Mouse (Mus musculus) liver, embryonic 14.5 days (tissue): ENCODE data around the gene Unc13a. TPM values are rescaled to one million over a fixed set of nuclear protein-coding genes. Genes with fewer than 3 reads are reported as not detected.

ENCODE experiments used
- ATAC-seq: fragments of 200-750 bp; cut with Nextera tagmentation; 2 replicates; pipeline ENCODE4 v1.8.0; 2017; ENCODE audit warnings: moderate number of reproducible peaks, mild to moderate bottlenecking, moderate library complexity; ENCODE audit not compliant: insufficient read depth
- DNase-seq, 3 experiments: peaks; one replicate each; pipeline ENCODE4 v3.0.0-alpha.2; 2012 to 2013; ENCODE audit warnings: low read depth in 3 of 3, low spot score in 3 of 3
- H3K27ac ChIP-seq: fragments of 300-500 bp; sonication (generic); 2 replicates; pipeline ENCODE4 v1.5.1; 2014; ENCODE audit warnings: moderate library complexity, mild to moderate bottlenecking, control low read depth, inconsistent platforms
- H3K27me3 ChIP-seq: fragments of 300-500 bp; sonication (generic); 2 replicates; pipeline ENCODE4 v1.6.1; 2014; ENCODE audit warnings: mild to moderate bottlenecking, low read length, moderate library complexity; ENCODE audit not compliant: control insufficient read depth, insufficient read depth
- H3K36me3 ChIP-seq: fragments of 300-500 bp; sonication (generic); replicated peaks from 2 replicates; pipeline ENCODE4 v1.6.1; 2014; ENCODE audit warnings: low read depth; ENCODE audit not compliant: control insufficient read depth, insufficient read depth
- H3K4me1 ChIP-seq, 2 experiments: fragments of 200-500 bp in 1 of 2; fragments of 300-500 bp in 1 of 2; sonication (generic) in 1 of 2; replicated peaks; 2 replicates each; pipeline ENCODE4 v1.6.1; 2012 to 2014; ENCODE audit warnings: antibody characterized with exemption in 1 of 2, inconsistent platforms in 1 of 2, low read length in 1 of 2; ENCODE audit not compliant: control insufficient read depth in 2 of 2, insufficient read depth in 2 of 2
- H3K4me2 ChIP-seq: fragments of 300-500 bp; sonication (generic); 2 replicates; pipeline ENCODE4 v1.6.1; 2014; ENCODE audit warnings: low read depth, mild to moderate bottlenecking, control low read depth, moderate library complexity
- H3K4me3 ChIP-seq, 2 experiments: fragments of 200-500 bp in 1 of 2; fragments of 300-500 bp in 1 of 2; sonication (generic) in 1 of 2; 2 replicates each; pipeline ENCODE4 v1.5.1; 2012 to 2014; ENCODE audit warnings: low read depth in 2 of 2, low read length in 2 of 2, mild to moderate bottlenecking in 2 of 2, control low read depth in 1 of 2, inconsistent platforms in 1 of 2, moderate library complexity in 1 of 2; ENCODE audit not compliant: insufficient read depth in 1 of 2
- H3K9ac ChIP-seq: fragments of 300-500 bp; sonication (generic); replicated peaks from 2 replicates; pipeline ENCODE4 v1.6.1; 2014; ENCODE audit warnings: mild to moderate bottlenecking, control low read depth, moderate library complexity
- H3K9me3 ChIP-seq: fragments of 300-500 bp; sonication (generic); 2 replicates; pipeline ENCODE4 v1.6.1; 2016; ENCODE audit warnings: low read length, mixed read lengths; ENCODE audit not compliant: control insufficient read depth
- CTCF ChIP-seq: IDR thresholded peaks from 2 replicates; pipeline ENCODE4 v1.5.1; 2016; ENCODE audit warnings: antibody characterized with exemption, low read depth, control low read depth
- EP300 ChIP-seq: IDR thresholded peaks from 2 replicates; pipeline ENCODE4 v1.6.1; 2016; ENCODE audit warnings: antibody characterized with exemption, low read depth
- WGBS: fragments of 180-500 bp; shearing (Covaris S2); extraction: QIAGEN DNeasy Blood & Tissue Kit; methylation state at CpG from one replicate; pipeline ENCODE4 v1.1.7; 2014; ENCODE audit not compliant: insufficient replicate concordance; 5-methylcytosine and 5-hydroxymethylcytosine counted together
- polyA plus RNA-seq, 2 experiments: library from polyadenylated mRNA; depleted of rRNA in 1 of 2; stranded (reverse) in 1 of 2; unstranded in 1 of 2; fragments of >200 nt; fragmentation: Nextera tagmentation in 1 of 2; extraction: Ambion mirVana in 1 of 2; gene quantifications; 2 replicates each; pipeline versions ENCODE4 v1.2.1 to v1.2.3; 2012 to 2014

Unc13a gene
- polyA plus RNA-seq, 2 experiments: 0.13 to 0.34 TPM

DNA sequence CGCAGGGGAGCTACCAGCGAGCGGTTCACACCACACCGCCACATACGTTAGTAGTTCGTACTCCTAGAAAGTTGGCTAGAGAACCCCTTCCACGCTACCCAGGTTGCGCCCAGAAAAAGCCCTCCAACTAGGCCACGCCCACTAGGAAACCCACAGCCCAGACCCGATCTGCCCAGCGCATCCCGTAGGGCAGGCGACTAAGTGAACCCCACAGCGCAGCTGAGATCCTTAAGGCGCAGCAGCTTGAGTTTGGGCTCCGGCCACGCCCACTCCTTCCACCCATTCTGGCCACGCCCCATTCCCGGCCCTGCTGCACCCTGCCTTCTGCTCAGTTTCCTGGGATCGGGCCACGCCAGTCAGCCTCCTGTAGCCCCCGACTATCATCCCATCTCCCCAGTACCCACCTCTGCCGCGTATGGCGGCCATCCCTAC lies 41.8 kb downstream of the Unc13a start:
- no peaks in the 10 kb centered on the region for H3K36me3 ChIP-seq
- no peaks in the 10 kb centered on the region for H3K9me3 ChIP-seq
- peaks cover 27% of the 10 kb centered on the region for H3K27me3 ChIP-seq
- DNase-seq (no peak), ATAC-seq (peak; percentile 16; the same call in 1 of the 2 replicates)
- H3K9ac ChIP-seq: no peak overlapping the region; the same call in 1 of the 2 replicates
- H3K4me3 ChIP-seq: peak overlapping the region in 1 of 2 experiments; percentile 53; a peak in 2 of 4 replicates
- TF ChIP-seq CTCF (no peak), EP300 (no peak)
- 5% methylated on average over 25 of the region's 25 CpGs for WGBS
- H3K4me1 ChIP-seq: peaks cover 7 to 16% of the 10 kb centered on the region in 2 experiments
- H3K4me2 ChIP-seq: peak overlapping the region; percentile 80
- H3K27ac ChIP-seq: no peak overlapping the region

DNA sequence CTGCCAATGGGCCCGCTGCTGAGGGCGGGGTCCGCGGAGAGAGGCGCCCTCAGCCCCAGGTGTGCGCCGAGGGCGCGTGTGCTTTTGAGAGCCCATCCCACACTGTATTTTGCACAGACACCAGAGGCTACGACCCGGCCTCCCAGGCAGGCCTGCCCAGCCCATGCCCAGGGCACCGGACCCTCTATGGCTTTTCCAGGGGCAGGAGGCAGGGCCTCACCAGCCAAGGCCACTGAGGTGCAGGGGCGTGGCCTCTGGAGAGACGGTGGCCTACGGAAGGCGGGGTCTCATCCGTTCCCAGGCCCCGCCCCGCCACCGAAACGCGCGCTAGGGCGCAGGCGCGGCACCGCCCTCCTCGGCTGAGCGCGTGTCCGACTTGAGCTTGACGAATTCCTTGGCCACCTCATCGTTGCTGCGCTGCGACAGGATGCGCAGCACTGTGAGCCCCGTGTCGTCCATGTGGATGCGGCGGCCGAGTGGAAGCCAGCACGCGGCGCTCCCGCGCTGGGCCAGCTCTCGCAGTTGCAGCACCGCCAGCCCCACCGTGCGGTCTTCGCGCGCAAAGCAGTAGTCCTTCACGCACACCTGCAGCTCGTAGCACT lies 42.4 kb downstream of the Unc13a start:
- Histone ChIP-seq H3K27me3 (peaks cover 26% of the 10 kb centered on the region), H3K4me3 (peak overlapping the region; percentile 40 to 53), H3K27ac (no peak overlapping the region), H3K9ac (peak overlapping the region; percentile 34), H3K4me1 (peaks cover 7 to 14% of the 10 kb centered on the region in 2 experiments), H3K4me2 (peak overlapping the region; percentile 80), H3K9me3 (no peaks in the 10 kb centered on the region), H3K36me3 (peaks cover 3% of the 10 kb centered on the region)
- WGBS: under 1% methylated on average over 54 of the region's 55 CpGs
- no peak for TF ChIP-seq EP300
- peak; percentile 48 for TF ChIP-seq CTCF
- DNase-seq (peak; percentile 69 to 74 (median 70)), ATAC-seq (peak; percentile 79)

DNA sequence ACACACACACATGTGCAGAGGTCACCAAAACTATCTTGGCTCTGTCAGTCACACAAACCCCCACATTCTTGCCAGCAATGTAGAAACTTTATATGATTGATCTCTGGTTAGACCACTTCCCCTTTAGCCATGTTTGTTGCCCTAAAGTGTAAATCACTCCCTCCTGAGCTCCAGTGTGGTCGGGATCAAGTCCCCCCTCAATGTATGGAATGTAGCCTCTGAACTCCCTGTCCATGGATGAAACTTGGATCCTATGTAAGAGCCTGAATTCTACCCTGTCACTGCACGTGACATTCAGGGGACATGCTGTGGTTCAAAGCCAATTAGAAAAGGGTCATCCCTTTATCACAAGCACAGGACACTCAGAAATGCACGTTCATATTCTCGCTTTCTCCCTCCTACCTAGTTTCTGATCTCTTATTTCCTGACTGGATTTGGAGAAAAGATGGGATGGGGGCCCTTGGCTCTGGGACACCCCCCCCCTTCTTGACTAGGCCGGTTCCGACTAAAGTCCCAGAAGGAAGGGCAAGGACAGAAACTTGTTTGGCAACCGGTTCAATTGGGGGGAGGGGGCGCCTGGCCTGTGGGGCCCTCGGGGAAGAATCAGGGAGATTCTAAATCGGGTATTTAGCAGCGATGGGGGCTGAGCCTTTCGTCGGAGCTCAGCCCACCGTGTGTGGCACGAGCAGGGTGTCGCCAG lies 43.0 kb downstream of the Unc13a start:
- Histone ChIP-seq H3K9ac (peak overlapping the region; percentile 34), H3K9me3 (no peaks in the 10 kb centered on the region), H3K4me3 (peak overlapping the region; percentile 40 to 53), H3K27ac (no peak overlapping the region), H3K27me3 (peaks cover 20% of the 10 kb centered on the region), H3K4me2 (peak overlapping the region; percentile 80), H3K4me1 (peaks cover 7 to 14% of the 10 kb centered on the region in 2 experiments), H3K36me3 (peaks cover 9% of the 10 kb centered on the region)
- DNase-seq (no peak), ATAC-seq (no peak)
- 3% methylated on average over 16 of the region's 16 CpGs for WGBS
- TF ChIP-seq EP300 (no peak), CTCF (no peak)

DNA sequence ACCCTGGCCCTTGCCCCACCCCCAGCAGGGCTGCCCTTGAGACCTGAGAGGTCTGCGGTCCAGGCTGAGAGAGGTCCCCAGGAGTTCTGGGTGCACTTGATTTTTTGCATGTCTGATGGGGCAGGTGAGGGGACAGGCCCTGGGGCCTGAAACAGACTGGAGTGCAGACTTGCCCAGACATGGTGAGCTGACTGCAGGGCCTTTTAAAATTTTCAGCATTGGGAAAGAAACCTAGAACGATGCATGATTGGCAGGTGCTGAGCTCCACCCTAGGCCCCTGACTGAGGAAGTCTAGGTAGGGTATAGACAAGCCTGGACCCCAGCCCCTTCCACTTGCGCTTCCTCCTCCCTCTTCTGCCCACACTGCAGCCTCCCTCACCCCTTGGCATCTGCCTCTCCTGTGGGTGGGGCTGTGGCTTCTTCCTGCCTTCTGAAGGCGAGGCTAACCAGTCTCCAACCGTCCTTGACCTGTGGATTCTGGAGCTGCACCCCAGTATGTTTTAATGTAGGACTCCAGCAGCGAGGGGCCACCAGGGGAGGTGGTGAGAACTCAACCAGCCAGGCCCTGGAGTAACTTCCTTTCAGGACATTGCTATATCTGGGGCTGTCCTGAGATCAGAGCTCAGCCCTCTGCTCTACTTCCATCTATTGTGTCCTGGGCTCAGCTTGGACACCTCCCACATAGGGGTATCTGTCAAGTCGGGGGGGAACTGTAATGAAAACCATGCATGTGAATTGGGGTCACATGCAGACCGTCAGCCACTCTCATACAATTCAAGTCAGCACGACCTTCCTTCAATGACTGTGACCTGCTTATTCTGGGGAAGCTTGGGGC lies 44.1 kb downstream of the Unc13a start:
- Histone ChIP-seq H3K9ac (no peak overlapping the region), H3K4me3 (no peak overlapping the region), H3K4me2 (no peak overlapping the region), H3K9me3 (peaks cover under 1% of the 10 kb centered on the region), H3K4me1 (peaks cover 7 to 14% of the 10 kb centered on the region in 2 experiments), H3K27me3 (peaks cover 14% of the 10 kb centered on the region), H3K36me3 (peaks cover 19% of the 10 kb centered on the region), H3K27ac (no peak overlapping the region)
- 24% methylated on average over 9 of the region's 9 CpGs for WGBS
- peak; percentile 11; the same call in 1 of the 2 replicates for TF ChIP-seq CTCF
- TF ChIP-seq EP300: no peak
- ATAC-seq (no peak), DNase-seq (no peak)
